Mouse (Mus musculus) G1E (cell line): ENCODE measurements at regions not wholly inside any gene's neighbourhood (a gene's known extent, or its start where the extent isn't known, plus 50 kb on each side); places are given as distances from the start of the nearest gene placed in this dataset.
A peak's percentile ranks its signal among the peaks of the same experiment; 100 is the strongest.

Experiments used
- ATAC-seq: 2 replicates; pipeline ENCODE4 v1.8.0; 2016; ENCODE audit warnings: mild to moderate bottlenecking; ENCODE audit not compliant: insufficient number of reproducible peaks, poor library complexity, low FRiP score, severe bottlenecking; ENCODE audit errors: extremely low read depth
- DNase-seq: peaks from one replicate; pipeline ENCODE4 v3.0.0; 2012; ENCODE audit warnings: low spot score
- H3K27me3 ChIP-seq: 2 replicates; pipeline ENCODE4 v1.6.1; 2012; ENCODE audit warnings: mild to moderate bottlenecking, low read length, inconsistent platforms; ENCODE audit not compliant: insufficient read depth
- H3K36me3 ChIP-seq: replicated peaks from 2 replicates; pipeline ENCODE3; 2012; ENCODE audit warnings: mild to moderate bottlenecking, inconsistent platforms
- H3K4me1 ChIP-seq: 2 replicates; pipeline ENCODE4 v1.6.1; 2012; ENCODE audit warnings: low read depth, low read length, inconsistent platforms, mixed read lengths; ENCODE audit not compliant: insufficient read depth
- H3K4me3 ChIP-seq: 2 replicates; pipeline ENCODE4 v1.5.1; 2012; ENCODE audit warnings: low read depth, mild to moderate bottlenecking, inconsistent platforms, low read length, moderate library complexity, mixed read lengths
- H3K9me3 ChIP-seq: replicated peaks from 2 replicates; pipeline ENCODE4 v1.6.1; 2012; ENCODE audit warnings: inconsistent platforms
- CTCF ChIP-seq: IDR thresholded peaks from 2 replicates; pipeline ENCODE4 v1.5.1; 2012; ENCODE audit warnings: low read depth, low read length, inconsistent platforms, mixed read lengths
- GATA1 ChIP-seq: IDR thresholded peaks from 2 replicates; pipeline ENCODE4 v1.6.1; 2012; ENCODE audit warnings: borderline replicate concordance, low read length, inconsistent platforms, mixed read lengths
- GATA2 ChIP-seq: IDR thresholded peaks from 2 replicates; pipeline ENCODE4 v1.6.1; 2012; ENCODE audit warnings: low read depth, low read length, inconsistent platforms, borderline replicate concordance
- POLR2AphosphoS5 ChIP-seq: IDR thresholded peaks from 2 replicates; pipeline ENCODE4 v1.6.1; 2012; ENCODE audit warnings: low read depth, low read length, inconsistent platforms; ENCODE audit not compliant: insufficient replicate concordance
- TAL1 ChIP-seq: conservative IDR thresholded peaks from 2 replicates; pipeline ENCODE4 v1.6.1; 2012; ENCODE audit warnings: low read depth, low read length, inconsistent platforms, mixed read lengths

DNA sequence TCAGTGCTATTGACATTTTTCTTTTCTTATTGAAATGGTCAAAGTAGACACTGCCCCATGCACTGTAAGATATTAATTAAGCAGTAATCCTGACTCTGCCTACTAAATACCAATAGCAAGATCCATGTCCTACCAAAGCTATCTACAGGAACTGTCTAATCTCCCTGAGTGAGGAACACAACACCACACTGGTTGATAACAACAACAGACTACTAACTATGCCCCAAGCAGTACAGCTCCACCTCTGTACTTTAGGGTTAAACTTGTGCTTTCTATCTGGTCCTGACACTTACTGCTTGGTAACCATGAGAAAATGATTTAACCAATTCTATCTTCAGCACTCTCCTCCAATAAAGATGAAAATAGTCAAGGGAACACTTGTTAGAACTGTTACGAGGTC is 157.1 kb downstream of the Gsdmc2 start:
- H3K4me1 ChIP-seq: peaks cover 8% of the 10 kb centered on the region
- TF ChIP-seq POLR2AphosphoS5: no peak
- TF ChIP-seq GATA2: no peak
- no peak for TF ChIP-seq TAL1
- no peak for TF ChIP-seq CTCF
- TF ChIP-seq GATA1: no peak
- ATAC-seq (no peak), DNase-seq (no peak)
- no peaks in the 10 kb centered on the region for H3K27me3 ChIP-seq
- H3K36me3 ChIP-seq: no peaks in the 10 kb centered on the region
- no peaks in the 10 kb centered on the region for H3K9me3 ChIP-seq
- H3K4me3 ChIP-seq: no peak overlapping the region

GRCm38 (mm10) chr15:63686954-63687562 is 157.9 kb downstream of the Gsdmc2 start:
- TF ChIP-seq TAL1 (no peak), GATA2 (no peak), CTCF (no peak), GATA1 (no peak), POLR2AphosphoS5 (no peak)
- Histone ChIP-seq H3K27me3 (no peaks in the 10 kb centered on the region), H3K9me3 (no peaks in the 10 kb centered on the region), H3K4me1 (peaks cover 3% of the 10 kb centered on the region; the same call in 1 of the 2 replicates), H3K4me3 (no peak overlapping the region), H3K36me3 (no peaks in the 10 kb centered on the region)
- ATAC-seq (no peak), DNase-seq (no peak)

- ATAC-seq: no peak
- peaks cover 11% of the 10 kb centered on the region for H3K4me1 ChIP-seq
- no peaks in the 10 kb centered on the region for H3K9me3 ChIP-seq
- no peak for TF ChIP-seq TAL1
- no peak for TF ChIP-seq GATA1
- no peak for DNase-seq
- no peaks in the 10 kb centered on the region for H3K36me3 ChIP-seq
- no peaks in the 10 kb centered on the region for H3K27me3 ChIP-seq
- H3K4me3 ChIP-seq: no peak overlapping the region
Observed at GRCm38 (mm10) chr15:63679984-63680925, 164.7 kb downstream of the Gsdmc2 start.

DNA sequence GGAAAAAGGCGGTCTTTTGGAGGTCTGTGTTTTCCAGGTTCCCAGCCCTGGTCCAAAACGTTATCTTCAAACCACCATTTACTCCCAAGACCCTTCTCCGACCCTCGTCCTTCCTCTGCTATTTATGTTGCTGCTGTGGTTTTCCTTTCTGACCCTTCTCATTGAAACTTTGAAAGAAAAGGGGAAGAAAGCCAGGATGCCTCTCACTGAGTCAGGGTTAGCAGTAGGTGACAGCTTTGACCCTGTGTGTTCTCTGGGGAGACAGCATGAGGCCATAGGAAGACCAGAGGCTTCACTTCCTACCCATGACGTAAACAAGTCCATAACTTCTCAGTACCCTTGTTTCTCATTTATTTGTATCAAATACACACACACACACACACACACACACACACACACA is 166.1 kb downstream of the Gsdmc2 start:
- H3K36me3 ChIP-seq: no peaks in the 10 kb centered on the region
- ATAC-seq (no peak), DNase-seq (no peak)
- H3K9me3 ChIP-seq: no peaks in the 10 kb centered on the region; the same call in 1 of the 2 replicates
- TF ChIP-seq GATA2 (no peak), CTCF (no peak), POLR2AphosphoS5 (no peak), GATA1 (no peak), TAL1 (no peak)
- H3K4me1 ChIP-seq: peaks cover 11% of the 10 kb centered on the region
- H3K4me3 ChIP-seq: no peak overlapping the region
- no peaks in the 10 kb centered on the region for H3K27me3 ChIP-seq

GRCm38 (mm10) chr15:63675491-63676036 is 169.4 kb downstream of the Gsdmc2 start:
- Histone ChIP-seq H3K9me3 (no peaks in the 10 kb centered on the region; the same call in 1 of the 2 replicates), H3K4me3 (no peak overlapping the region), H3K4me1 (peaks cover 29% of the 10 kb centered on the region), H3K27me3 (no peaks in the 10 kb centered on the region), H3K36me3 (no peaks in the 10 kb centered on the region)
- DNase-seq: no peak
- ATAC-seq: no peak
- TF ChIP-seq POLR2AphosphoS5 (no peak), GATA1 (no peak), CTCF (no peak), TAL1 (no peak), GATA2 (no peak)

GRCm38 (mm10) chr15:63674404-63674803 is 170.6 kb downstream of the Gsdmc2 start:
- TF ChIP-seq POLR2AphosphoS5 (no peak), CTCF (0 out of 2 replicates have a peak, but pooled peaks have one; percentile 11)
- ATAC-seq (no peak), DNase-seq (no peak)
- H3K9me3 ChIP-seq: no peaks in the 10 kb centered on the region; the same call in 1 of the 2 replicates
- H3K4me3 ChIP-seq: no peak overlapping the region
- peaks cover 39% of the 10 kb centered on the region for H3K4me1 ChIP-seq
- H3K36me3 ChIP-seq: no peaks in the 10 kb centered on the region
- no peaks in the 10 kb centered on the region for H3K27me3 ChIP-seq
